In genomic region chrX:103287846-103288377, GRCm38 (mm10) we compare ENCODE assay signal across 13 mouse cellular contexts. TPM values are rescaled to one million over a fixed set of nuclear protein-coding genes. Genes with fewer than 3 reads are reported as not detected.
DNase-seq lines count a peak whose midpoint lies in the region; ATAC-seq and TF ChIP-seq lines count a peak whose summit lies in the region.
"Had no signal": no experiment of that assay in that cellular context is flagged by ENCODE, and none has a peak within 500 bp of the region (broad histone marks: within the 10 kb centered on the region; RNA-seq: fewer than 3 reads in every experiment).

No protein-coding gene starts in this region.

- TF ChIP-seq CTCF in MEL (IDR thresholded peaks at IDR 0.05 in 2 of 3, conservative IDR thresholded peaks at IDR 0.05 in 1 of 3; ENCODE audit: control insufficient read depth in 1 of 3, insufficient read depth in 1 of 3, low read depth in 2 of 3, low read length in 3 of 3, poor library complexity in 1 of 3, severe bottlenecking in 1 of 3) = no peak

- TF ChIP-seq POLR2A in MEL (IDR thresholded peaks at IDR 0.05; ENCODE audit: control insufficient read depth in 1 of 2, insufficient read depth in 1 of 2, low read depth in 1 of 2, low read length in 2 of 2, poor library complexity in 1 of 2) = no peak

- TF ChIP-seq RAD21 in MEL (IDR thresholded peaks at IDR 0.05; ENCODE audit: low read depth, low read length) = no peak

- H3K36me3 ChIP-seq in hindbrain, embryonic 11.5 days (ENCODE audit: control insufficient read depth, insufficient read depth, low read length) = no peaks in the 10 kb centered on the region
- H3K36me3 ChIP-seq in hindbrain, embryonic 10.5 days = no peaks in the 10 kb centered on the region
- no peaks in the 10 kb centered on the region for H3K36me3 ChIP-seq in MEL (ENCODE audit: control insufficient read depth in 1 of 2, insufficient read depth in 2 of 2, low read length in 2 of 2)
- H3K36me3 ChIP-seq in embryonic facial prominence, embryonic 14.5 days (ENCODE audit: control insufficient read depth, insufficient read depth, low read length) = no peaks in the 10 kb centered on the region
- H3K36me3 ChIP-seq in midbrain, embryonic 11.5 days (ENCODE audit: control insufficient read depth, insufficient read depth, low read length) = no peaks in the 10 kb centered on the region

- no peak for ATAC-seq in hindbrain, embryonic 11.5 days (ENCODE audit: low FRiP score)
- no peak for ATAC-seq in embryonic facial prominence, embryonic 14.5 days (ENCODE audit: low read depth)
- no peak for ATAC-seq in midbrain, embryonic 11.5 days (ENCODE audit: low FRiP score)
- ATAC-seq in monocyte, adult 5-6 weeks (replicated peaks; ENCODE audit: insufficient number of reproducible peaks, low FRiP score, low TSS enrichment, poor library complexity, severe bottlenecking) = no peak

- peak; percentile 15 for DNase-seq in hindbrain, embryonic 11.5 days (ENCODE audit: low spot score)
- DNase-seq in hindbrain, embryonic 10.5 days (ENCODE audit: low spot score) = no peak
- DNase-seq in MEL (ENCODE audit: low read depth, low spot score) = peak; percentile 10
- peak; percentile 27 for DNase-seq in embryonic facial prominence, embryonic 14.5 days (ENCODE audit: low spot score)
- peak; percentile 85 for DNase-seq in midbrain, embryonic 11.5 days (ENCODE audit: low spot score, missing footprints)
- DNase-seq in cerebellum, postnatal 36 days = no peak
- DNase-seq in T-cell, adult 2 months (ENCODE audit: low spot score) = no peak
- DNase-seq: cerebellum, adult 11 months; thymus, adult 18-20 months had no signal

- no peak overlapping the region for H3K27ac ChIP-seq in hindbrain, embryonic 11.5 days (ENCODE audit: low read depth, low read length)
- no peak overlapping the region for H3K27ac ChIP-seq in hindbrain, embryonic 10.5 days
- no peak overlapping the region for H3K27ac ChIP-seq in MEL (ENCODE audit: control insufficient read depth, low read depth, low read length)
- no peak overlapping the region for H3K27ac ChIP-seq in embryonic facial prominence, embryonic 14.5 days (replicated peaks; ENCODE audit: low read depth, low read length)
- peak overlapping the region; percentile 20; the same call in 1 of the 2 replicates for H3K27ac ChIP-seq in midbrain, embryonic 11.5 days (ENCODE audit: low read depth, low read length)
- H3K27ac ChIP-seq: liver, embryonic 14.5 days had no signal

- 41% methylated on average over 10 of the region's 10 CpGs for WGBS in hindbrain, embryonic 11.5 days
- 48% methylated on average over 10 of the region's 10 CpGs for WGBS in hindbrain, embryonic 10.5 days
- 29% methylated on average over 10 of the region's 10 CpGs for WGBS in embryonic facial prominence, embryonic 14.5 days
- 35% methylated on average over 10 of the region's 10 CpGs for WGBS in midbrain, embryonic 11.5 days

- H3K4me2 ChIP-seq in hindbrain, embryonic 11.5 days (replicated peaks; ENCODE audit: low read depth, low read length) = no peak overlapping the region
- no peak overlapping the region for H3K4me2 ChIP-seq in embryonic facial prominence, embryonic 14.5 days (ENCODE audit: low read depth, low read length)
- H3K4me2 ChIP-seq in midbrain, embryonic 11.5 days = no peak overlapping the region

- H3K9ac ChIP-seq in hindbrain, embryonic 11.5 days (ENCODE audit: low read depth, low read length) = no peak overlapping the region
- H3K9ac ChIP-seq in MEL (ENCODE audit: control insufficient read depth, low read depth, low read length, poor library complexity, severe bottlenecking) = no peak overlapping the region
- H3K9ac ChIP-seq in embryonic facial prominence, embryonic 14.5 days (ENCODE audit: low read depth, low read length) = no peak overlapping the region
- no peak overlapping the region for H3K9ac ChIP-seq in midbrain, embryonic 11.5 days (ENCODE audit: low read length)
- H3K9ac ChIP-seq: liver, embryonic 14.5 days had no signal

- TF ChIP-seq EP300 in MEL (IDR thresholded peaks at IDR 0.05; ENCODE audit: low read depth in 1 of 2, low read length in 2 of 2) = no peak

- no peaks in the 10 kb centered on the region for H3K9me3 ChIP-seq in hindbrain, embryonic 11.5 days (ENCODE audit: control insufficient read depth, low read length)
- no peaks in the 10 kb centered on the region for H3K9me3 ChIP-seq in hindbrain, embryonic 10.5 days
- no peaks in the 10 kb centered on the region for H3K9me3 ChIP-seq in MEL (replicated peaks; ENCODE audit: insufficient read depth, low read length)
- H3K9me3 ChIP-seq in embryonic facial prominence, embryonic 14.5 days (ENCODE audit: control insufficient read depth, low read length) = no peaks in the 10 kb centered on the region
- no peaks in the 10 kb centered on the region for H3K9me3 ChIP-seq in midbrain, embryonic 11.5 days (ENCODE audit: control insufficient read depth, low read length)

- no peak overlapping the region for H3K4me3 ChIP-seq in hindbrain, embryonic 11.5 days (ENCODE audit: low read depth, low read length)
- no peak overlapping the region for H3K4me3 ChIP-seq in hindbrain, embryonic 10.5 days
- no peak overlapping the region for H3K4me3 ChIP-seq in MEL (ENCODE audit: control insufficient read depth in 1 of 2, insufficient read depth in 1 of 2, low read depth in 2 of 2, low read length in 2 of 2)
- no peak overlapping the region for H3K4me3 ChIP-seq in embryonic facial prominence, embryonic 14.5 days (ENCODE audit: low read depth, low read length)
- H3K4me3 ChIP-seq in midbrain, embryonic 11.5 days (ENCODE audit: low read depth, low read length) = no peak overlapping the region

- H3K4me1 ChIP-seq in hindbrain, embryonic 11.5 days (replicated peaks; ENCODE audit: control insufficient read depth, insufficient read depth, low read length) = no peaks in the 10 kb centered on the region
- peaks cover 5% of the 10 kb centered on the region for H3K4me1 ChIP-seq in hindbrain, embryonic 10.5 days (replicated peaks)
- no peaks in the 10 kb centered on the region for H3K4me1 ChIP-seq in MEL (ENCODE audit: control insufficient read depth in 1 of 2, insufficient read depth in 2 of 2, low read length in 2 of 2)
- no peaks in the 10 kb centered on the region for H3K4me1 ChIP-seq in embryonic facial prominence, embryonic 14.5 days (ENCODE audit: control insufficient read depth, insufficient read depth, low read length)
- H3K4me1 ChIP-seq in midbrain, embryonic 11.5 days (ENCODE audit: control insufficient read depth, insufficient read depth, low read length) = no peaks in the 10 kb centered on the region; the same call in 1 of the 2 replicates

- peaks cover 23% of the 10 kb centered on the region; the same call in 1 of the 2 replicates for H3K27me3 ChIP-seq in hindbrain, embryonic 11.5 days (ENCODE audit: control insufficient read depth, insufficient read depth, low read length)
- peaks cover 81% of the 10 kb centered on the region for H3K27me3 ChIP-seq in hindbrain, embryonic 10.5 days (ENCODE audit: insufficient read depth, poor library complexity, severe bottlenecking)
- no peaks in the 10 kb centered on the region for H3K27me3 ChIP-seq in MEL (ENCODE audit: control insufficient read depth in 1 of 2, insufficient read depth in 2 of 2, low read length in 2 of 2)
- peaks cover 18% of the 10 kb centered on the region for H3K27me3 ChIP-seq in embryonic facial prominence, embryonic 14.5 days (replicated peaks; ENCODE audit: control insufficient read depth, insufficient read depth, low read length)
- H3K27me3 ChIP-seq in midbrain, embryonic 11.5 days (ENCODE audit: control insufficient read depth, insufficient read depth, low read length) = peaks cover 31% of the 10 kb centered on the region

- H3K79me2 ChIP-seq in MEL (ENCODE audit: control insufficient read depth, insufficient read depth, low read length, poor library complexity) = no peaks in the 10 kb centered on the region

TF ChIP-seq in MEL, 35 proteins besides CTCF, POLR2A, EP300 and RAD21:
- TF ChIP-seq MAZ (IDR thresholded peaks at IDR 0.05; ENCODE audit: low read depth, low read length) (no peak), ZNF384 (IDR thresholded peaks at IDR 0.05; ENCODE audit: low read depth, low read length) (no peak), MXI1 (IDR thresholded peaks at IDR 0.05; ENCODE audit: low read depth, low read length) (no peak), UBTF (IDR thresholded peaks at IDR 0.05; ENCODE audit: borderline replicate concordance, insufficient read depth, low read depth, low read length) (no peak), NELFE (IDR thresholded peaks at IDR 0.05; ENCODE audit: low read depth, low read length) (no peak), RCOR1 (IDR thresholded peaks at IDR 0.05; ENCODE audit: low read depth, low read length) (no peak), ELF1 (IDR thresholded peaks at IDR 0.05; ENCODE audit: low read depth, low read length) (no peak), TBP (IDR thresholded peaks at IDR 0.05; ENCODE audit: low read depth, low read length) (no peak), MEF2A (IDR thresholded peaks at IDR 0.05; ENCODE audit: extremely low read depth, insufficient replicate concordance, low read depth, low read length, poor library complexity, severe bottlenecking) (no peak), MAX (IDR thresholded peaks at IDR 0.05; ENCODE audit: low read length) (no peak), SMC3 (IDR thresholded peaks at IDR 0.05; ENCODE audit: low read depth, low read length) (no peak), E2F4 (IDR thresholded peaks at IDR 0.05; ENCODE audit: borderline replicate concordance, low read depth, low read length) (no peak), CHD1 (IDR thresholded peaks at IDR 0.05; ENCODE audit: low read depth, low read length) (no peak), KAT2A (conservative IDR thresholded peaks at IDR 0.05; ENCODE audit: low read depth, low read length) (no peak), USF2 (IDR thresholded peaks at IDR 0.05; ENCODE audit: borderline replicate concordance in 1 of 2, insufficient read depth in 1 of 2, low read depth in 1 of 2, low read length in 2 of 2) (no peak)
TF ChIP-seq in MEL: peak in this region for 0.

RNA-seq across cellular contexts. Expression of gene Cdx4, which starts 33.3 kb away (rescaled TPM):
- polyA plus RNA-seq in hindbrain, embryonic 11.5 days (2014; fragmentation: Nextera tagmentation; extraction: Ambion mirVana) = not detected in 2 replicates
- polyA plus RNA-seq in hindbrain, embryonic 10.5 days (2016; fragmentation: Nextera tagmentation; extraction: Ambion mirVana) = not detected in 2 replicates
- not detected in 2 replicates for total RNA-seq in MEL (2012; rRNA removed)
- polyA plus RNA-seq in MEL (2012; ENCODE audit: insufficient read depth in 1 of 2, insufficient read length in 2 of 2, low read depth in 1 of 2, low replicate concordance in 2 of 2, missing spikeins in 1 of 2) = not detected
- polyA plus RNA-seq in embryonic facial prominence, embryonic 14.5 days (2014; fragmentation: Nextera tagmentation; extraction: Ambion mirVana) = not detected in 2 replicates
- polyA plus RNA-seq in midbrain, embryonic 11.5 days (2014; fragmentation: Nextera tagmentation; extraction: Ambion mirVana) = not detected in 2 replicates
- total RNA-seq in monocyte, adult 5-6 weeks (2017) = not detected in 3 replicates
- polyA plus RNA-seq: heart, embryonic 11.5 days; large intestine, adult 2 months; liver, embryonic 14.5 days had no signal

Comparison
In these comparisons a context has a peak if more than half of its experiments do, and no peak if none do; other contexts are left out.
1. DNase-seq: peak in hindbrain, embryonic 11.5 days (single experiment), MEL (single experiment), embryonic facial prominence, embryonic 14.5 days (single experiment) and midbrain, embryonic 11.5 days (single experiment); none in hindbrain, embryonic 10.5 days (single experiment), cerebellum, postnatal 36 days (0 of 2) and T-cell, adult 2 months (single experiment).